Mouse (Mus musculus) midbrain, postnatal 0 days (tissue): ENCODE data around the gene Ky. TPM values are rescaled to one million over a fixed set of nuclear protein-coding genes. Genes with fewer than 3 reads are reported as not detected.

ENCODE experiments used
- ATAC-seq: fragments of 200-750 bp; cut with Nextera tagmentation; 2 replicates; pipeline ENCODE4 v1.8.0; 2017; ENCODE audit warnings: moderate number of reproducible peaks, mild to moderate bottlenecking, moderate TSS enrichment, moderate library complexity; ENCODE audit not compliant: low FRiP score
- DNase-seq: peaks from one replicate; pipeline ENCODE4 v3.0.0-alpha.2; 2015; ENCODE audit warnings: low spot score
- H3K27ac ChIP-seq: fragments of 300-500 bp; sonication (generic); 2 replicates; pipeline ENCODE4 v1.5.1; 2014; ENCODE audit warnings: low read depth, mild to moderate bottlenecking, low read length, mixed read lengths
- H3K27me3 ChIP-seq: fragments of 300-500 bp; sonication (generic); 2 replicates; pipeline ENCODE4 v1.6.1; 2014; ENCODE audit warnings: low read length, control low read depth, mixed read lengths; ENCODE audit not compliant: insufficient read depth
- H3K36me3 ChIP-seq: fragments of 300-500 bp; sonication (generic); 2 replicates; pipeline ENCODE4 v1.6.1; 2014; ENCODE audit warnings: low read length, control low read depth, mixed read lengths; ENCODE audit not compliant: insufficient read depth
- H3K4me1 ChIP-seq: fragments of 300-500 bp; sonication (generic); 2 replicates; pipeline ENCODE4 v1.6.1; 2014; ENCODE audit warnings: mild to moderate bottlenecking, control low read depth, antibody characterized with exemption, low read length, mixed read lengths; ENCODE audit not compliant: insufficient read depth
- H3K4me2 ChIP-seq: fragments of 300-500 bp; sonication (generic); 2 replicates; pipeline ENCODE4 v1.6.1; 2014; ENCODE audit warnings: low read depth, mild to moderate bottlenecking, low read length, mixed read lengths; ENCODE audit not compliant: poor library complexity, severe bottlenecking
- H3K4me3 ChIP-seq: fragments of 300-500 bp; sonication (generic); 2 replicates; pipeline ENCODE4 v1.5.1; 2014; ENCODE audit warnings: low read depth, mild to moderate bottlenecking, low read length, moderate library complexity
- H3K9ac ChIP-seq: fragments of 300-500 bp; sonication (generic); replicated peaks from 2 replicates; pipeline ENCODE4 v1.6.1; 2014; ENCODE audit warnings: mild to moderate bottlenecking, low read length, moderate library complexity, mixed read lengths; ENCODE audit not compliant: poor library complexity, severe bottlenecking
- H3K9me3 ChIP-seq: fragments of 300-500 bp; sonication (generic); 2 replicates; pipeline ENCODE4 v1.6.1; 2016; ENCODE audit warnings: low read length, control low read depth
- CTCF ChIP-seq: IDR thresholded peaks from 2 replicates; pipeline ENCODE4 v1.5.1; 2016; ENCODE audit warnings: antibody characterized with exemption, mild to moderate bottlenecking
- WGBS: fragments of 180-500 bp; shearing (Covaris S2); extraction: QIAGEN DNeasy Blood & Tissue Kit; methylation state at CpG from one replicate; pipeline ENCODE4 v1.1.7; 2014; 5-methylcytosine and 5-hydroxymethylcytosine counted together
- polyA plus RNA-seq: library from polyadenylated mRNA; unstranded; fragments of >200 nt; fragmentation: Nextera tagmentation; extraction: Ambion mirVana; gene quantifications from 2 replicates; pipeline ENCODE4 v1.2.1, GENCODE M21; 2015
- total RNA-seq: library from RNA; depleted of rRNA; stranded (reverse); fragments of >200 nt; gene quantifications from 2 replicates; pipeline ENCODE4 v1.2.3, GENCODE M21; 2014; rRNA removed

Gene Ky
- 3.7 and 6.5 TPM in 2 replicates for total RNA-seq
- polyA plus RNA-seq, result 0.99 and 1.7 TPM in 2 replicates

- Histone ChIP-seq H3K27me3 (no peaks in the 10 kb centered on the region), H3K4me1 (peaks cover 4% of the 10 kb centered on the region; the same call in 1 of the 2 replicates), H3K9ac (peak within 1 kb of the TSS; percentile 65), H3K4me3 (peak within 1 kb of the TSS; percentile 46), H3K9me3 (no peaks in the 10 kb centered on the region), H3K27ac (no peak within 1 kb of the TSS), H3K4me2 (peak within 1 kb of the TSS; percentile 93), H3K36me3 (no peaks in the 10 kb centered on the region)
- DNase-seq (peak; percentile 29), ATAC-seq (peak; percentile 44; the same call in 1 of the 2 replicates)
- peak; percentile 21; the same call in 1 of the 2 replicates for TF ChIP-seq CTCF
- under 1% methylated on average over 57 of the region's 63 CpGs for WGBS
Measured at GRCm38 (mm10) chr9:102505700-102506585, at the start of gene Ky. Ky (plus strand) TSS chr9:102505750.

- 94% methylated on average over 10 of the region's 10 CpGs for WGBS
- H3K9ac ChIP-seq, result no peak overlapping the region
- no peak overlapping the region for H3K27ac ChIP-seq
- TF ChIP-seq CTCF, result no peak
- H3K36me3 ChIP-seq, result no peaks in the 10 kb centered on the region
- DNase-seq (no peak), ATAC-seq (no peak)
- no peaks in the 10 kb centered on the region for H3K4me1 ChIP-seq
- H3K4me3 ChIP-seq, result no peak overlapping the region
- H3K9me3 ChIP-seq, result no peaks in the 10 kb centered on the region
- H3K27me3 ChIP-seq, result no peaks in the 10 kb centered on the region
- H3K4me2 ChIP-seq, result no peak overlapping the region
Measured at GRCm38 (mm10) chr9:102462251-102462650, 43.3 kb upstream of the Ky start.

GRCm38 (mm10) chr9:102465044-102465443 is 40.5 kb upstream of the Ky start:
- H3K4me2 ChIP-seq, result no peak overlapping the region
- DNase-seq, result no peak
- H3K9me3 ChIP-seq, result no peaks in the 10 kb centered on the region
- TF ChIP-seq CTCF, result no peak
- no peak for ATAC-seq
- no peak overlapping the region for H3K4me3 ChIP-seq
- H3K4me1 ChIP-seq, result no peaks in the 10 kb centered on the region
- H3K27ac ChIP-seq, result no peak overlapping the region
- H3K9ac ChIP-seq, result no peak overlapping the region
- H3K36me3 ChIP-seq, result no peaks in the 10 kb centered on the region
- no peaks in the 10 kb centered on the region for H3K27me3 ChIP-seq
- 88% methylated on average over 3 of the region's 3 CpGs for WGBS

- Histone ChIP-seq H3K27me3 (no peaks in the 10 kb centered on the region), H3K4me1 (no peaks in the 10 kb centered on the region), H3K27ac (no peak overlapping the region), H3K4me2 (no peak overlapping the region), H3K36me3 (no peaks in the 10 kb centered on the region), H3K9me3 (no peaks in the 10 kb centered on the region), H3K4me3 (no peak overlapping the region), H3K9ac (no peak overlapping the region)
- WGBS, result 64% methylated on average over 5 of the region's 5 CpGs
- no peak for DNase-seq
- no peak for ATAC-seq
- TF ChIP-seq CTCF, result no peak
Measured at GRCm38 (mm10) chr9:102465726-102466125, 39.8 kb upstream of the Ky start.

- H3K27ac ChIP-seq, result no peak overlapping the region
- no peak overlapping the region for H3K4me2 ChIP-seq
- H3K36me3 ChIP-seq, result no peaks in the 10 kb centered on the region
- H3K4me1 ChIP-seq, result no peaks in the 10 kb centered on the region
- DNase-seq, result no peak
- no peaks in the 10 kb centered on the region for H3K27me3 ChIP-seq
- H3K4me3 ChIP-seq, result no peak overlapping the region
- 84% methylated on average over 2 of the region's 2 CpGs for WGBS
- H3K9me3 ChIP-seq, result no peaks in the 10 kb centered on the region
- TF ChIP-seq CTCF, result no peak
- H3K9ac ChIP-seq, result no peak overlapping the region
- ATAC-seq, result no peak
Measured at GRCm38 (mm10) chr9:102470076-102470819, 35.3 kb upstream of the Ky start.
